Mouse (Mus musculus) olfactory bulb, adult 2 months (tissue): Measurements from ENCODE around the gene Aplp2.

Experiments
- CTCF ChIP-seq: fragments of 200-500 bp; IDR thresholded peaks from 2 replicates; pipeline ENCODE4 v1.5.1; 2012; ENCODE audit warnings: low read depth, mild to moderate bottlenecking, low read length, moderate library complexity; ENCODE audit not compliant: insufficient read depth
- POLR2A ChIP-seq: fragments of 200-500 bp; IDR thresholded peaks from 2 replicates; pipeline ENCODE4 v1.6.1; 2012; ENCODE audit warnings: mild to moderate bottlenecking, low read depth, low read length, moderate library complexity; ENCODE audit not compliant: insufficient read depth

DNA sequence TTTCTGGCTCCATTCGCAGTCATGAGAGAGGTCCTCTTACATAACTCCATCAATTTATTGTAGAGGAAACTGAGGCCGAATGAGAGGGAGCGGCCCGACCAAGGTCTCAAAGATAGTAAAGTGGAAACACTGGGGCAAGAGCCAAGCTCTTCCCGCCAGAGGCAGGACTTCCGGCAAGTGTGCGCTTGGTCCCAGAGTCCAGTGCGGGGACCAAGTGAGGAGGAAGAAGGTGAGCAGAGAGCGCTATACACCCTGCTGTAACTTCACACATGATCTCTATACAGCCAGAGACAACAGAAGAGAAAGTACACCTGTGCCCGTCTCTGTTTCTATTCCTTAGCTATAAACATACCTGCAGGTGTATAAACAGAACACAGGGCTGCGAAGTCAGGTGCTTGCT, 94.5 kb downstream of the Aplp2 start:
- TF ChIP-seq POLR2A (no peak), CTCF (no peak)
